Mouse (Mus musculus): ENCODE data around the gene Sh3gl1.
"Not testable (repeated sequence)": the region's sequence is repeated elsewhere in the genome, so short reads cannot be mapped to it uniquely, and the experiment has no call there.

Gene Sh3gl1

GRCm38 (mm10) chr17:56036176-56036900, at the start of gene Sh3gl1:
Sh3gl1 (minus strand) TSS chr17:56036635.
- DNase-seq (ENCODE audit: low read depth, low spot score), result peak; percentile 99

- peak; percentile 94 for DNase-seq (ENCODE audit: low read depth, low spot score)
These were observed 44.5 kb upstream of the Sh3gl1 start for GRCm38 (mm10) chr17:56080781-56081585.

GRCm38 (mm10) chr17:56079921-56080320, 43.5 kb upstream of the Sh3gl1 start:
- DNase-seq (ENCODE audit: low read depth, low spot score), result no peak

- peak; percentile 100 for DNase-seq (ENCODE audit: low read depth, low spot score)
These were observed 42.7 kb upstream of the Sh3gl1 start, which contains the start of gene Hdgfl2 for GRCm38 (mm10) chr17:56078880-56079795. Hdgfl2 (plus strand) TSS chr17:56079634.

- DNase-seq (ENCODE audit: low read depth, low spot score), result not testable (repeated sequence)
These were observed 41.9 kb upstream of the Sh3gl1 start for GRCm38 (mm10) chr17:56078361-56078760.

- DNase-seq (ENCODE audit: low read depth, low spot score), result no peak
These were observed 41.1 kb upstream of the Sh3gl1 start for GRCm38 (mm10) chr17:56077523-56077922.

GRCm38 (mm10) chr17:56074827-56075208, 38.4 kb upstream of the Sh3gl1 start, which contains the start of gene Ubxn6:
Ubxn6 (minus strand) TSS chr17:56075028.
- peak; percentile 99 for DNase-seq (ENCODE audit: low read depth, low spot score)

- DNase-seq (ENCODE audit: low read depth, low spot score), result peak; percentile 97
These were observed 37.8 kb upstream of the Sh3gl1 start for GRCm38 (mm10) chr17:56074097-56074826.

GRCm38 (mm10) chr17:56072243-56072642, 35.8 kb upstream of the Sh3gl1 start:
- no peak for DNase-seq (ENCODE audit: low read depth, low spot score)

GRCm38 (mm10) chr17:56071126-56071525, 34.7 kb upstream of the Sh3gl1 start:
- no peak for DNase-seq (ENCODE audit: low read depth, low spot score)

- peak; percentile 42 for DNase-seq (ENCODE audit: low read depth, low spot score)
These were observed 32.6 kb upstream of the Sh3gl1 start for GRCm38 (mm10) chr17:56069066-56069465.

GRCm38 (mm10) chr17:56066451-56066850, 30.0 kb upstream of the Sh3gl1 start:
- DNase-seq (ENCODE audit: low read depth, low spot score), result no peak

- peak; percentile 38 for DNase-seq (ENCODE audit: low read depth, low spot score)
These were observed 29.3 kb upstream of the Sh3gl1 start for GRCm38 (mm10) chr17:56065715-56066114.

GRCm38 (mm10) chr17:56062081-56062480, 25.6 kb upstream of the Sh3gl1 start:
- DNase-seq (ENCODE audit: low read depth, low spot score), result no peak

GRCm38 (mm10) chr17:56057381-56058120, 21.1 kb upstream of the Sh3gl1 start:
- DNase-seq (ENCODE audit: low read depth, low spot score), result no peak

GRCm38 (mm10) chr17:56055945-56056678, 19.7 kb upstream of the Sh3gl1 start:
- no peak for DNase-seq (ENCODE audit: low read depth, low spot score)

- DNase-seq (ENCODE audit: low read depth, low spot score), result no peak
These were observed 18.5 kb upstream of the Sh3gl1 start for GRCm38 (mm10) chr17:56054938-56055337.

GRCm38 (mm10) chr17:56051369-56051768, 14.9 kb upstream of the Sh3gl1 start:
- DNase-seq (ENCODE audit: low read depth, low spot score), result no peak

- peak; percentile 50 for DNase-seq (ENCODE audit: low read depth, low spot score)
These were observed 4.4 kb upstream of the Sh3gl1 start for GRCm38 (mm10) chr17:56040857-56041163.

Data from ZHBTc4 (cell line).